Mouse (Mus musculus) myocyte (in vitro differentiated cells): ENCODE results near the gene Anks1. TPM values are rescaled to one million over a fixed set of nuclear protein-coding genes. Genes with fewer than 3 reads are reported as not detected.

Experiments used
- H3K27me3 ChIP-seq: one replicate; pipeline ENCODE4 v1.6.1; 2011; ENCODE audit not compliant: control insufficient read depth, insufficient read depth, insufficient read length
- H3K36me3 ChIP-seq: one replicate; pipeline ENCODE4 v1.6.1; 2011; ENCODE audit not compliant: control insufficient read depth, insufficient read depth
- H3K4me2 ChIP-seq: one replicate; pipeline ENCODE4 v1.6.1; 2011; ENCODE audit warnings: low read depth, control low read depth
- H3K4me3 ChIP-seq: one replicate; pipeline ENCODE4 v1.5.1; 2011; ENCODE audit warnings: mild to moderate bottlenecking, control low read depth, moderate library complexity
- H3K79me2 ChIP-seq: one replicate; pipeline ENCODE4 v1.6.1; 2011; ENCODE audit not compliant: control insufficient read depth, insufficient read depth
- H3ac ChIP-seq: one replicate; pipeline ENCODE4 v1.6.1; 2011; ENCODE audit not compliant: control insufficient read depth, insufficient read length
- CEBPB ChIP-seq: IDR thresholded peaks from 2 replicates; pipeline ENCODE4 v1.6.1; 2011; ENCODE audit warnings: mild to moderate bottlenecking, moderate library complexity; ENCODE audit not compliant: poor library complexity, insufficient read depth, severe bottlenecking
- E2F4 ChIP-seq: IDR thresholded peaks from one replicate; pipeline ENCODE4 v1.6.1; 2011; ENCODE audit warnings: mild to moderate bottlenecking, control low read depth, moderate library complexity; ENCODE audit not compliant: insufficient read depth
- MAX ChIP-seq: IDR thresholded peaks from one replicate; pipeline ENCODE4 v1.6.1; 2011; ENCODE audit warnings: low read depth, mild to moderate bottlenecking, control low read depth
- MYOD1 ChIP-seq, 3 experiments: IDR thresholded peaks; one replicate each; pipeline ENCODE4 v1.6.1; 2011; ENCODE audit warnings: control low read depth in 2 of 3, low read depth in 2 of 3, mild to moderate bottlenecking in 2 of 3, moderate library complexity in 1 of 3; ENCODE audit not compliant: insufficient read length in 2 of 3, control insufficient read depth in 1 of 3
- MYOG ChIP-seq, 3 experiments: IDR thresholded peaks; one replicate each; pipeline ENCODE4 v1.6.1; 2011; ENCODE audit warnings: control low read depth in 2 of 3, low read depth in 2 of 3, mild to moderate bottlenecking in 2 of 3; ENCODE audit not compliant: insufficient read length in 2 of 3, control insufficient read depth in 1 of 3, insufficient read depth in 1 of 3
- POLR2A ChIP-seq: IDR thresholded peaks from one replicate; pipeline ENCODE4 v1.6.1; 2011; ENCODE audit warnings: low read depth, mild to moderate bottlenecking, control low read depth, moderate library complexity; ENCODE audit not compliant: insufficient read length
- POLR2AphosphoS2 ChIP-seq: IDR thresholded peaks from one replicate; pipeline ENCODE4 v1.6.1; 2011; ENCODE audit warnings: low read depth, control low read depth; ENCODE audit not compliant: insufficient read length
- REST ChIP-seq: IDR thresholded peaks from one replicate; pipeline ENCODE4 v1.6.1; 2011; ENCODE audit warnings: mild to moderate bottlenecking, control low read depth, moderate library complexity; ENCODE audit not compliant: insufficient read depth, insufficient read length
- SRF ChIP-seq: IDR thresholded peaks from one replicate; pipeline ENCODE4 v1.6.1; 2011; ENCODE audit warnings: low read depth; ENCODE audit not compliant: control insufficient read depth, insufficient read length
- TCF12 ChIP-seq: IDR thresholded peaks from one replicate; pipeline ENCODE4 v1.6.1; 2011; ENCODE audit warnings: mild to moderate bottlenecking, control low read depth; ENCODE audit not compliant: poor library complexity, insufficient read depth, severe bottlenecking
- TCF3 ChIP-seq: IDR thresholded peaks from one replicate; pipeline ENCODE4 v1.6.1; 2011; ENCODE audit warnings: low read depth, control low read depth; ENCODE audit not compliant: insufficient read length
- USF1 ChIP-seq: IDR thresholded peaks from one replicate; pipeline ENCODE4 v1.6.1; 2011; ENCODE audit warnings: low read depth, mild to moderate bottlenecking, control low read depth, moderate library complexity
- polyA plus RNA-seq: library from polyadenylated mRNA; unstranded; fragments of >200 nt; fragmentation: generic; extraction: Trizol; gene quantifications from one replicate; pipeline ENCODE4 v1.2.1, GENCODE M21; 2012; ENCODE audit warnings: missing spikeins

Anks1 gene
- polyA plus RNA-seq, 1 experiment = 10.0 TPM

DNA sequence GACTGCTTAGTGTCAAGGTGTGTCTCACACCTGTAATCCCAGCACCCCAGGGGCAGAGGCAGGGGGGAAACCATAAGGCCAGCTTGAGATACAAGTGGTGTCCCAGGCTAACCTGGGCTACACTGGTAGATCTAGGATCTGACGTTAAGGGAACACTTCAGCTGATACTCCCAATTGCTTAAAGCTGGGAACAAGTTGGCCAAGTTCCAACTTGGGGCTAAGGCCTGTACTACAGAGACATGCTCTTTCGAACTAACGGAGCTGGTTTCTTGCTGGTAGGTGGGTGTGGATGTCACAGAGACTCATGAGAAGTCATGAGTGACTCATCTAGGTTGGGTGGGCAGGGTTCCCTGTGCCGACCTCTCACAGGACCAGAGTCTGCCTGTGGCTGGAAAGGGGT is 158.2 kb downstream of the Anks1 start:
- Histone ChIP-seq H3K4me2 (no peak overlapping the region), H3K4me3 (no peak overlapping the region), H3K27me3 (peaks cover 20% of the 10 kb centered on the region), H3K36me3 (no peaks in the 10 kb centered on the region), H3K79me2 (no peaks in the 10 kb centered on the region), H3ac (no peak overlapping the region)
- TF ChIP-seq SRF (no peak), E2F4 (no peak), POLR2AphosphoS2 (no peak), USF1 (no peak), CEBPB (no peak), POLR2A (no peak)

DNA sequence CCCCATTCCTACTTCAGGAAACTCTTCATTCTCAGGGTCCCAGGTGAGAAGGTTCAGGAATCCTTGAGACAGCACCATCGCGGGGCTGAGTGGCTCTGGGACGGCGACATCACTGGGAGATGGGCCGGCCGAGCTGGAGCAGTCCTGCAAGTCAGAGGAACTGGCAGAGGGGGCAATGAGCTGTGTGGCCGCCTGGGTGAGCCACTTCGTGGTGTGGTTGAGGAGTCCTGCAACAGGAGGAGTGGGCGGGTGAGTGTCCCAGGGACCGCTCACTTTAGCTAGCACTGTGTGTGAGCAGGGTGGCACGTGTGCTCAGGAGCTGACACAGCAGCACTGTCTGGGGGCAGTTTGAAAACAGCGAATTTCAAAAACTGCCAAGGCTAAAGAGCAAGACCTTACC is 160.3 kb downstream of the Anks1 start:
- Histone ChIP-seq H3K27me3 (peaks cover 27% of the 10 kb centered on the region), H3K79me2 (no peaks in the 10 kb centered on the region), H3ac (no peak overlapping the region), H3K4me2 (no peak overlapping the region), H3K36me3 (no peaks in the 10 kb centered on the region), H3K4me3 (no peak overlapping the region)
- TF ChIP-seq TCF12 = no peak
- TF ChIP-seq MYOG (IDR thresholded peaks at IDR 0.05; ENCODE audit: control insufficient read depth in 1 of 3, insufficient read depth in 1 of 3, insufficient read length in 2 of 3, low read depth in 2 of 3) = no peak
- no peak for TF ChIP-seq MYOD1 (IDR thresholded peaks at IDR 0.05; ENCODE audit: control insufficient read depth in 1 of 3, insufficient read length in 2 of 3, low read depth in 2 of 3)
- no peak for TF ChIP-seq E2F4
- TF ChIP-seq SRF = no peak
- no peak for TF ChIP-seq POLR2AphosphoS2
- TF ChIP-seq MAX = no peak
- no peak for TF ChIP-seq POLR2A
- TF ChIP-seq USF1 = no peak
- TF ChIP-seq CEBPB = no peak

DNA sequence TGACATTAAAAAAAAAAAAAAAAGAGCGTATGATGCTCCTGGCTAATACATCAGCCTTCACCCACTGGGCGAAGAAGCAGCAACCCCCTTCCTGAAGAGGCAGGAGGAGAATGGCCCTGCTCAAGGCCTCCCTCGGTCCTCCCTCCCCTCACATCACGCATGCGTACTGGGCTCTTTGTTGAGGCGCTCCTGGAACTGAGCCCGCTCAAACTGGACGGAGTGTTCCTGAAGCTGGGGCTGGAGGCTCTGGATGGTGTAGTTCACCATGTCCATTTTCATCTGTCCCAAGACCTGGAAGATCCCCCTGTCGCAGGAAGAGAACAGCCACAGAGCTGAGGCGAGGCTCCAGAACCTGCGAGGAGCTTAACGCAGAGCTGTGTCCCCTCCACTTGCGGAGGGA is 161.2 kb downstream of the Anks1 start:
- no peak for TF ChIP-seq USF1
- TF ChIP-seq MYOG (IDR thresholded peaks at IDR 0.05; ENCODE audit: control insufficient read depth in 1 of 3, insufficient read depth in 1 of 3, insufficient read length in 2 of 3, low read depth in 2 of 3) = no peak
- Histone ChIP-seq H3K36me3 (no peaks in the 10 kb centered on the region), H3K4me2 (no peak overlapping the region), H3K27me3 (peaks cover 30% of the 10 kb centered on the region), H3K79me2 (no peaks in the 10 kb centered on the region), H3ac (no peak overlapping the region), H3K4me3 (no peak overlapping the region)

- Histone ChIP-seq H3K4me2 (no peak overlapping the region), H3K27me3 (peaks cover 30% of the 10 kb centered on the region), H3K4me3 (no peak overlapping the region), H3K79me2 (no peaks in the 10 kb centered on the region), H3K36me3 (no peaks in the 10 kb centered on the region), H3ac (no peak overlapping the region)
- TF ChIP-seq CEBPB (no peak), POLR2AphosphoS2 (no peak), TCF3 (no peak), TCF12 (no peak), MAX (no peak), E2F4 (no peak), MYOG (IDR thresholded peaks at IDR 0.05; ENCODE audit: control insufficient read depth in 1 of 3, insufficient read depth in 1 of 3, insufficient read length in 2 of 3, low read depth in 2 of 3) (no peak), USF1 (no peak), POLR2A (no peak), SRF (no peak), REST (no peak), MYOD1 (IDR thresholded peaks at IDR 0.05; ENCODE audit: control insufficient read depth in 1 of 3, insufficient read length in 2 of 3, low read depth in 2 of 3) (no peak)
Observed at GRCm38 (mm10) chr17:28072730-28073129, 163.6 kb downstream of the Anks1 start.

- H3K4me3 ChIP-seq = no peak overlapping the region
- peaks cover 33% of the 10 kb centered on the region for H3K27me3 ChIP-seq
- H3ac ChIP-seq = no peak overlapping the region
- TF ChIP-seq POLR2AphosphoS2 = no peak
- H3K4me2 ChIP-seq = no peak overlapping the region
- no peaks in the 10 kb centered on the region for H3K79me2 ChIP-seq
- no peaks in the 10 kb centered on the region for H3K36me3 ChIP-seq
Observed at GRCm38 (mm10) chr17:28074486-28074885, 165.4 kb downstream of the Anks1 start.

DNA sequence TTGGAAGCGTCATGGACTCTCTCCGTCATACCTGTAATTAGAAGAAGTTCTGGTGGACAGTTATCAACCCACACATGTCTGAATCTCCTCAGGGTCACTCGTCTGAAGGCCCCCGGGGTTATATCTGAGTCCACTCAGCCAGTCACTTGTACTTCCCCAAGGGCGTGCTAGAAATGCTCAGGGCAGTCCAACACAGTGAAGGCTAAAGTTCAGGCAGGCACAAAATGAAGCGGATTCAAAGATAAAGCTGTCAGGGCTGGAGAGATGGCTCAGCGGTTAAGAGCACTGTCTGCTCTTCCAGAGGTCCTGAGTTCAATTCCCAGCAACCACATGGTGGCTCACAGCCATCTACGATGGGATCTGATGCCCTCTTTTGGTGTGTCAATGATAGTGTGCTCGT is 168.9 kb downstream of the Anks1 start:
- Histone ChIP-seq H3K79me2 (no peaks in the 10 kb centered on the region), H3K4me2 (no peak overlapping the region), H3ac (no peak overlapping the region), H3K4me3 (no peak overlapping the region), H3K27me3 (peaks cover 31% of the 10 kb centered on the region), H3K36me3 (no peaks in the 10 kb centered on the region)
- TF ChIP-seq TCF3 = no peak
